Mouse (Mus musculus): ENCODE results near the gene Bcl3. TPM values are rescaled to one million over a fixed set of nuclear protein-coding genes. Genes with fewer than 3 reads are reported as not detected.

Gene Bcl3
- 1 to 10 TPM in 1 of 2 experiments, under 1 TPM in 1; 0.32 to 1.4 TPM for total RNA-seq (2021)

DNA sequence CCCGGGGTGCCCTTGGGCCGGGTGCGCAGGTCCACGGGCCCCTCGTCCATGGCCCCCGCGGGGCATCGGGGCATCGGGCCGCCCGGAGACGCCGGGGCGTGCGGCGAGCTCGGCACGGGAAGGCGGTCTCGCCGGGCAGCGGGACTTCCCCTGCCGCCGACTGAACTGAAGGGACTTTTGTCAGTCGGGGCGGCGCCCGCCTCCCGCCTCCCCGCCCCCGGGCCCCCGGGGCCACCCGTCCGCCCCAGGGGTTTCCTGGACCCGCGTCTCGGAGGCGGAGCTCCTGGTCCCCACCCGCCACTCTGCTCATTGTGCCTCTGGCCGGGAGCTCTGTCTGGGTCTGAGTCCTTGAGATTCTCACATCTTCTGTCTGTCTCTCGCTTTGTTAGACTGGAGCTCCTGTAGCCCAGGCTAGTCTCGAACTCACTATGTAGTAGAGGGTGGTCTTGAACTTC is at the start of gene Bcl3:
Gene Bcl3, minus strand, starts transcription at position 167 of the 455 bp plus-strand sequence.
- no peak for DNase-seq

DNA sequence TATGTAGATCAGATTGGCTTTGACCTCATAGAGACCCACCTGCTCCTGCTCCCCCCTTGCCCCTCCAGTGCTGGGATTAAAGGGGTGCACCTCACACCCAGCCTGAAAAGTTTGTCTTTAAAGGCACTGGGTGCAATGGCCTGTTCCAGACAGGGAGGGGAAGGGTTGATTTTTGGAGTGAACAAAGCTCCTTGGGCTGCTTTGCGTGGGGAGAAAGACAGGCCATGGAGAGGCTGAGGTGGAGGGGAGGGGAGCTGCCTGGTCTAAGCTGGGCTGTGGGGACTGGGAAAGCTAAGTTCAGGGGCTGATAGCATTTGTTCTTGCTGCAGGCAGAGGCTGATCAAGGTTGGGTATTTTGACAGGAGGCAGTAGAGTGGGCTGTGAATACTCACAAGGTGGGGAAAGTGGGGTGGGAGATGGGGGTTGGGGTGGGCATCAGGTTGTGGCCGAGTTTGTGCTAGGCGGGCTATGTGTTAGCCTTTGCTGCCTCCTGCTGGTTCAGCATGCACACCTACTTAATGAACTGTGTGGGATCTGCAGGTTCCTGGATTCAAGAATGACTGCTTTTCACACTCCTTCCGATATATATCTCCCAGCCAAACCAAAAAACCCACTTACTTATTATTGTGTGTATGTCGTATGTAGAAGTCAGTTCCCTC is 49.5 kb upstream of the Bcl3 start:
- no peak for DNase-seq

DNA sequence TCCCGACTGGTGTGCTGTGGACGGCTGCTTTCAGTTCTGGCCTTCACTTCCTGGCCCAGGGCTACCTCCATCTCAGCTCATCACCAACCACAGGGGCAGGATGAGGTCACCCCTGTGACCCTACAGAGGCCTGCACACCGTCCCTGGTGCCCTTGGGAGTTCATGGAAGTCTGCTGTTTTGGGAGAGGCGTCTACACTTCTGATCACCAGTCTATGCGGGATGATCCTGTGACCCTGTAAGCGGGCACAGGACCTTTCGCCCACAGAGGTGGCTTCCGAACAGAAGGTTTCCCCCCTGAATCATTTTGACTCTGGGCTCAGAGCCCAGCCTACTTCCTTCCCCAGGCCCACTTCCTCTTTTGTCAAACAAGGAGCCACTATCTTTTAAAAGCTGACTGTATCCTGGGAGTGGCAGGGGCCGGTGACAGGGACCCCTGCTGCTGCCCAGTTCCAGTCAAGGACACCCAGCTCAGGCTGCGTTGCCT is 48.6 kb upstream of the Bcl3 start:
- DNase-seq = no peak

DNA sequence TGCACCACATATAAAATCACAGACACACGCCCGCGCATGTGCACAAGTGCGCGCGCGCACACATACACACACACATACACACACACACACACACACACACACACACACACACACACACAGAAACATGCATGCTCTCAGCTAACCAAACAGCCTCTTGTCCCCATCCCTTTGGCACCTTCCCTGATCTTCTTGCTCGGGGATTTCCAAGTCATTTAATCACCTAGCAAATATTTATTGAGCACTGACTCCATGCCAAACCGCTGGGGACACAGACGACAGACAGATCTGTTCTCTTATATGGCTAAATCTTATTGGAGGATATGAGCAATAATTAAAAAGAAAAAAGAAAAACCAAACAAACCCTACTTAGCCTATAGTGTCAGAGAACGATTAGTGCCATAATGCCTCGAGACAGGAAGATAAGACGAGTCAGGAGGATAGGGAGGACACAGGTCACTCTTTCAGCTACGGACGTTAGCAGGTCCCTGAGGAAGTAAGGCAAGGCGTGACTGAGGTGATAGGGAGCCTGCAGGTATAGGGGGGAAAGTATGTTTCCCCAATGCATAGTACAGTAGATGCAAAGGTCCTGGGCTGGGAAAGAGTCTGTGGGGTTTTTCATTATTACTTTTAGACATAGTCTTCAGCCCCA is 45.3 kb upstream of the Bcl3 start:
- DNase-seq = no peak

DNA sequence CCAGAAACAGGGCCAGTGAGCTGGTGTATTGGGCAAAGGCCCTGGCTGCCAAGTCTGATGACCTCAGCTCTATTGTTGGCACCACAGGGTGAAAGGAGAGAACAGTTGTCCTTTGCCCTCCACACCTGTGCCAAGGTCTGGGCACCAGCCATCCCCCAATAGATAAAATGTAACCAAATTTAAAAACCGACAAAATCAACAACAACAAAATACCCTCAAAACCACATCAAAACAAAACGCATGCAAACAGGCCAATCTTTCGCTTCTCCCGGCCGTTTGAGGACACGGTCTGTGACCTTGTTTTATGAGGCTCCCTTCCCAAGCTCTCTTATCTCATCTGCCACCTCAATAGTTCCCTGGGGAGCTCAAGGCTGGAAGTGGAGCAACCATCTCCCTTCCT is 43.9 kb upstream of the Bcl3 start:
- no peak for DNase-seq

DNA sequence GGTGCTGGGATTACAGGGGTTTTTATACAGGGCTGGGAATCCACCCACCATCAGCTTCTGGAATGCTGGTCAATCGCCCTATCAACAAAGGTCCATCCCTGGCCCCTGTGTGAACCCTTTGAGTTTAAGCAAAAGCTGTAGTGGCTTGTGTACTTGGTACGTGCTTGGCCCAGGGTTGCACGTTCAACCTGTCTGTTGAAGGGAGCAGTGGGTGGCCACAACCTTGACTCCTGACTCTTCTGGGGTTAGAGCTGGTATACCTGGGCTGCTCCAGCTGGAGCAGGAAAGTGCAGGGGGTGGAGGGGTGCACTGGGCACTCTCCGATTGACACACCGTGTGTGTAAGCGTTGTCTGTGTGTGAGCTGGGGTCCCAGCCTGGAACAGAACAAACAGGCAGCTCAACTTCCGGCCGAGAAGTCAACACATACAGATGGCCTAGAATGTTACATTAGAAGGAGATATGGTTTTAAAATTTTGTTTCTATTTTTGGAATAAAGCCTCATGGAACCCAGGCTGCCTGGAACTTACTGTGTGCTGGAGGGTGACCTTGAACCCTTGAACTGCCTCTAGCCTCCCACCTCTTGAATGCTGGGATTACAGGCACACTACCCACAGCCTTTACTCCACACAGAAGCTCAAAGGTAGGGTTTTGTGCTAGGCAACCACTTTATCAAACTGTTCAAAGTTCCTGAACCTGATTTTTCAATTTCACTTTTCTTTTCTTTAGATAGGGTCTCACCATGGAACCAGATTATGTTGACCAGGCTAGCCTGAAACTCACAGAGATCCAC is 42.9 kb upstream of the Bcl3 start:
- no peak for DNase-seq

DNA sequence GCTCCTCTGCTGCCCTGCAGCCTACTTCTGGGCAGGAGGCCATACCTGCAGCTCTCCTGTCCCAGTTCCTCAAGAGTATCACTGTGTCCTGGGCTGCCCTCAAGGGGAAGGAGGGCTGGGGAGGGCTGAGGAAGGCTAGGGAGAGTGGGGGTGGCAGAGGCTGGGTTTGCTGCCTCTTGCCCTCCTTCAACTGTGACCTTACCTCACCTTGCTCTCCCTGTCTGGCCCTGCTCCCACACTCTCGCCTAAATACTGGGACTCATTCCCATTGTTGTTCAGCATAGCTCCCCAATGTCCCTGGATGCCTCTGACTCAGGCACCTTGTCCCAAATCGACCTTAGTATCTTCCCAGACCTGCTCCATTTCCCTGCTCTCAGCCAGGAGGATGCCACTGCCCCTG is 41.7 kb upstream of the Bcl3 start:
- DNase-seq = no peak

DNA sequence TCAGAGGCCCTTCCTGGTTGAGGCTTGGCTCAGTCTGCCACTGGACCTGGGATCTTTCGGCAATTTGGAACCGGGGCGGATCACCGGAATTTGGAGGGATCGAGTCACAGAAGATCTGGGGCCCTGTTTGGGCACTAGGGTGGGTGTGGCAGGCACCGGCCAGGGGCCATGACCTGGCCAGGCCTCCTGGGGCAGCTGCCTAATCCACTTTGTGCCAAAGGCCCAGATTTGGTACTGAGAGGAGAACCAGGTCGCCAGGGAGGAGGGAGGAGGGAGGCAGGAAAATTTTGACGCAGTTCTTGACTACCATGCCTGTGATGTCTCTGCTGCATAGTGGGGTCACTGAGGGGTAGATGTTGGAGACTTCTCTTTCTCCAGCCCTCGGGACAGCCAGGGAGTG is 38.6 kb upstream of the Bcl3 start, which contains the start of gene Ceacam16:
Gene Ceacam16, minus strand, starts transcription at position 101 of the 400 bp plus-strand sequence.
- DNase-seq = no peak

DNA sequence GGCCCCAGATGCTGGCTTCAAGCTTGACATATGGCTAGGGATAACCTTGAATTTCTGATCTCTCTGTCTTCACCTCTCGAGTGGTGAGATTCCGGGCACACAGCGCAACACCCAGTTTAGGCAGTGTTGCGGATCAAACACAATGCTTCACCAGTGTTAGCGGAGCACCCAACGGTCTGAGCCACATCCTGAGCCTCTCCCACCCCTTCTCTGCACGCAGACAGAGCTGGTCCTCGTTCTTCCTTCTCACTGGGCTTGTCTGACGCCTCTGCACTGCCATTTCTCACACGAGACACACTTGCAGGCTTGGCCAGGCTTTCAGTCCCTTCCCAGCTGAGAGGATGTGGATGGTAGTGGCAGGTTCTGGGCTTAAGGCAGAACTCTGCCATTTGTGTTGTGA is 37.2 kb upstream of the Bcl3 start:
- DNase-seq = no peak

DNA sequence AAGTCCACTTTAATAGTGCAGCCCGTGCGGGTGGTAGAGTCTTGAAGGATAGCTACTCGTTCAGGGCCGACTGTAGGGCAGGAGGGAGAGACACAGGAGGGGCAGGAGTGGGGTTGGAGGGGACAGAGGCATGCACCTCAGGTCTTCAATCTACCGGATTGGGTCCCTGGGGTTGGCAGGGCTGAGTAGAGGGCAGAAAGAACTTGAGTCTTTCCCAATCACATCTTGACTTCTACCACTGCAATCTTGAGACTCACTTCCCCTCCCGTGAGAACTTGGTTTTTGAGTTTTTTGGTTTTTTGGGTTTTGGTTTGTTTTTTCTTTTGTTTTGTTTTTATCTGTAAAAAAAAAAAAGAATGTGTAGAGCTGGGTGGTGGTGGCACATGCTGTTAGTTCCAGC is 33.7 kb upstream of the Bcl3 start:
- DNase-seq = no peak

DNA sequence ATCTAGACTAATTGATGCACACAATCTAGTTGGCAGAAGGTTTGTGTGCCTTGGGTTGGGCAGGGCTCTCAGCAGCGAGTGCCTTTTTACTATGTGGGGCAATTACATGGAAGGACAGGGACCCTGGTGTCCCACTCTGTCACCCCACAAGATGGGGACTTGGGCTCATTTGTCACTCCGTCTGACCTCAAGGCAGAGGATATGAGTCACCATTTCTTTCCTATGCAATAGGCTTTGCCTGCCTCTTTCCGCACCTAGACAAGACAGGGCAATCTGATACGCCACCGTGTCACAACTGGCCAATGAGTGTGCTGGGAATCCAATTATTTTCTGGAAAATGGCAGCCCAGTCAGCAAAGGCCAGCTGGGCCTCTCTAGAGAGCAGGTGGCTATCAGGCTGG is 33.1 kb upstream of the Bcl3 start:
- DNase-seq = no peak

DNA sequence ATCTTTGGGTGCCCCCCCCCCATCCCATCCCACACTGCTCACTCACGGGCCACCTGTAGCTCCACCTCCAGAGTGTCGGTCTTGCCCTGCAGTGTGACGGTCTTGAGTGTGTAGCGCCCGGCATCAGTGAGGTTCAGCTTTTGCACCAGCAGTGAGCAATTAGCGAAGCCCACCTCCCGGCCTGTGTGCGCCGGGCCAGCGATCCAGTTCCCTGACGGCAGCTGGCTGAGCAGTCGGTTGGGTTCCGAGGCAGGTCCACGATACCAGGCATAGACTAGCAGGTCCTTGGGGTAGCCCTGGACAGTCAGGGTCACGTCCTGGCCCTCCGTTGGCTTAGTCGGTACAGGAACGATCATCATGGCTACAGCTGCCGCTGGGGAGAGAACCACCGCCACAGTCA is 31.0 kb upstream of the Bcl3 start:
- DNase-seq = no peak

DNA sequence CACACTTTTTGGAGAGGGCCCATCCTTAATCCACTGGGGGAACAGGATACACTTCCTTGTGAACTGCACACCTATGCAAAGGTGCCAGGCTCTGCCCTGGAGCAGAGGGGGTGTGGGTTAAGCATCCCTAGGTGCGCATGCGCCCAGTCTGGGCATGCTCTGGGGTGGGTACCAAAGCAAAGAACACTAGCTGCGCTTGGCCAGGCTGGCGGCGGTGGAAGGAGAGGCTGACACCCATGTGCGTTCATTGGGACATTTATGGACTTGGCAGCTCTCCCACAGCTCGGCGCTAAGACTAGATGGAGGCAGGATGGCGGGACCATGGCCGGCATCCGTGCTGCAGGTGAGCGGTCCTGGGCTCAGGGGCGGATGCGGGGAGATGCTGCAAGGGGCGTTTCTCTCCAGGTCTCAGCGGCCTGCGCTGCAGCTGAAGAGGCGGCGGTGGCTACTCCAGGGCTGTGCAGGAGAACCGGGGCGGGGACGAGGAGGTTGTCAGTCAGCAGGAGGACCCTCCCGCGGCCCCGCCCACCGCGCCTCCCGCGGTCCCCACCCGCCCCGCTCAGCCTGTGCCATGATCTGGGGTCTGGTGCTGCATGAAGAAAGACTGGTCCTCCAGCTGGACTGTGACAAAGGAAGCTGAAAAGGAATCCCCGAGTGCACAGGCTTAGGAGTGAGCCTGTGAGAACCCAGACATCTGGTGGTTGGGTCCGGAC is 29.4 kb upstream of the Bcl3 start, which contains the start of gene Gm19345:
Gene Gm19345, plus strand, starts transcription at position 146 of the 713 bp plus-strand sequence.
- peak; percentile 13 to 21 for DNase-seq

DNA sequence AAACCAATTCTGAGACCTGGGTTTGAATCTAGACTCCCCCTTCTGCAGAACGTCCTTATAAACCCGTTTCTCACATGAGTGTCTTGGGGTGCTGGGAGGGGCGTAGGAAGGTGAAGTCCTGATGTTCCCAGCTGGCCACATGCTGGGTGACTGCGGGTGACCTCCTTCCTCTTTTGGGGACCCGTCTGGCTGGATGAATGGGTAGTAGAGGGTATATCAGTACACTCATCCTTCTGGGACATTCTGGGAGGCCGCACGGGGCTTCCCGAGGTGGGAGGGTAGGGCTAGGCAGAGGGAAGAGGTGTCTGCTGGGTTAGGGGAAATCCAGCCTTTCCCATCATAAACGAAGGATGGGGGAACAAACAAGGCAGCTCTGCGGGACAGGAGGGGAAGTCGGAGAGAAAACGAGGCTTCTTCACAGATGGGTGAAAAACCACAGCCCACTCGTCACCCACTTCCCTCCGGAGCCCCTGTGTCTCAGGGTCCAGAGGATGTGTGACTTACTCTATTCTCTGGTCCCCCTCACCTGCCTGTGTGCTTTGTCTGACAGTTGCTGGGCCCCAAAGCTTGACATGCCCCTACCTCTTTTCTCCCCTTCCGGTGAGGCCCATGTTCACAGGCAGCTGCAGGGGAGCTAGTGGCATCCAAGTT is 22.1 kb upstream of the Bcl3 start:
- no peak for DNase-seq

DNA sequence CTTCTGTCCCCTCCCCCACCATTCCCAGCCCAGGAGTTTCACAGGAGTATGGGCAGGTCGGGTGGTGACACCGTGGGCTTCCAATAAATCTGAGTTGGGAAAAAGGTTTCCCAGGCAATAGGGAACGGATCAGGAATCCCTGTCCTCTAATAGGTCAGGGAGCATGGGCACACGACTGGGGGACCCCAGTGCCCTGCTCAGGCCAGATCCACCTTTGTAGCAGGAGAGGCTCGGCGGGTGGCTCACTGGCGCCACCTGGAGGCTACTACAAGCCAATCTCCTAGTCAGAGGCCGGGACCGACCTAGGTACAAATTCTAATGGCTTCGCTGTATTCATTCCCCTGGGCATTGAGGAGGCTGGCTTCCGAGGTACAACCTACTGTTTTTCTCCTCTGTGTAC is 21.0 kb upstream of the Bcl3 start:
- DNase-seq = peak; percentile 36 to 45

DNA sequence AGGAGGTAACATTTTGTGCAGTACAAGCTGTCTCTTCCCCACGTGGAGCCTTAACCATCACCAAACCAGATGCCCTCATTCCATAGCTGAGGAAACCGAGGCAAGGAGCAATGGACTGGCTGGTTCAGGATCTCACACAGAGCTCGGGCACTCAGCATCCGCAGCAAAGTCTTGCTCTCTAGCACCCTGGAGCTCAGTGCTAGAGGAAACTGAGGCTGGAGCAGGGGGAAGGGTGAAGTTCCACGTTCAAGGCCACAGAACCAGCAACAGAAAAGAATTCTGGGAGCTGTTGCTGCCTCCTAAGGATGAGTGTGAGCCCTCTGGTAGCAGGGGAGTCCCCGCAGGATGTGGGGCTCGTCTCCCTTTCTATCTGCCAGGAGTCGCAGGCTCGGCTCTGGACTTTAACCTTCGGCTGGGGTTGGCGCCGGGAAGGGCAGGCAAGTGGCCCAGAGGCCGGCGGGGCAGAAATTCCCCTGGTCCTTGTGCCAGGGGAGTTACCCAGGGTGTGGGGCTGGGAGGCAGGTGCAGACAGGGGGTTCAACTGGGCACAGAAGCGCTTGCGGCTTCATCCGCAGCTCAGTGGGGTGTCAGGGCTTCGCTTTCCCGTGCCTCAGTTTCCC is 20.4 kb upstream of the Bcl3 start:
- DNase-seq = no peak

DNA sequence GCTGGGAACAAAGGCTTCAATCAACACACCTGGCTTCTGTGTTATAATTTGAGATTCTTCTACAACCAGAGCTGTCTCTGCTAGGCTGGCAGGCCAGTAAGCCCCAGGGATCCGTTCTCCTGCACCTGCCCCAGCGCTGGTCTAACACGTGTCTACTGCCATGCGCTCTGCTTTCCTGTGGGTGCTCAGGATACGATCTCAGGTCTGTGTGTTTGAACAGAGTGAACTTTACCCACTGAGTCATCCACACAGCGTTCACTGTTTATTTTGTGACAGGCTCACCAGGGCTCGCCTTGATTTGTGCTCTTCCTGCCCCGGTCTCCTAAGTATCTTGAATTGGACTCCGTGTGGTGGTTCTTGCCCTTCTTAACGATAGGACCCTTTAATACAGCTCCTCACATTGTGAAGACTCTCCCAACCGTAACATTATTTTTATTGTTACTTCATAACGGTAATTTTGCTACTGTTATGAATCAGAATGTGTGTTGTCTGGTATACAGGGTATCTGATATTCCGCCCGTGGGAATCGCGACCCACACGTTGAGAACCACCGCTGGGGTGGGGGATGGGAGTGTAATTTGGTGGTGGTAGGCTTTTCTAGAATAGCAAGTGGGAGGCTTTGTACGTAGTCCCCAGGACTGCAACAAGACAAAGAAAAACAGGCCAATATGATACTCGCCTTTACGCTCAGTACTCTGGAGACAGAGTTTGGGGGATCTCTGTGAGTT is 19.3 kb upstream of the Bcl3 start:
- DNase-seq = no peak

DNA sequence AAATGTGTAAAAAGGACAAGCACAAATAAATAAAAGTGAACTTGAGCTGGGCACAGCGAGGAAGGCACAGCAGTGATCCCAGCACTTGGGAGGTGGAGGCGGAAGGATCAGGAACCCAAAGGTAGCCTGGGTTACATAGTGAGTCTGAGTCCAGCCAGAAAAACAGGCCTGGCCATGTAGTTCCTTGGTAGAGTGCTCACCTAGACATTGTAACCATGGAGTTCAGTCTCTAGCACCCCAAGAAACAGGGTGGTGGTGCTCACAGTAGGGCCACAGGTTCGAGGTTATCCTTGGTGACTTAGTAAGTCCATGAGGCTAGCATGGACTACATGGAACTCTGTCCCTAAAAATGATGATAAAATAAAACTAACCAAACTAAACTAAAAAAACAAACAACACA is 18.4 kb upstream of the Bcl3 start:
- DNase-seq = no peak

DNA sequence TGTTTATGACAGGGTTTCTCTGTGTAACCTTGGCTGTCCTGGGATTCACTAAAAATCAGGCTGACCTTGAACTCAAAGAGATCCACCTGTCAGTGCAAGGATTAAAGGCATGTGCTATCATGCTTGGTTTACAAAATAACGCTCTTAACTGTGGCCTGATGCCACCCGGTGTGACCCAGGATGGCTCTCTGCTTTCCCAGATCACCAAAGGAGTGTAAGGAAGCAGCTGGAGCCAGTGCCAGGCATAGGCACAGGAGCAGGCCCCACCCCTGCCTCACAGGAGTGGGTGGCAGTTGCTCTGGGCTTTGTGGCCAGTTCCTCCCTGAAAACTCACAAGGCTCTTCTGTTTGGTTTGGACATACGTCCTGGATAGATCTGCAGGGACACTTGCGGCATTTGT is 17.8 kb upstream of the Bcl3 start:
- no peak for DNase-seq

DNA sequence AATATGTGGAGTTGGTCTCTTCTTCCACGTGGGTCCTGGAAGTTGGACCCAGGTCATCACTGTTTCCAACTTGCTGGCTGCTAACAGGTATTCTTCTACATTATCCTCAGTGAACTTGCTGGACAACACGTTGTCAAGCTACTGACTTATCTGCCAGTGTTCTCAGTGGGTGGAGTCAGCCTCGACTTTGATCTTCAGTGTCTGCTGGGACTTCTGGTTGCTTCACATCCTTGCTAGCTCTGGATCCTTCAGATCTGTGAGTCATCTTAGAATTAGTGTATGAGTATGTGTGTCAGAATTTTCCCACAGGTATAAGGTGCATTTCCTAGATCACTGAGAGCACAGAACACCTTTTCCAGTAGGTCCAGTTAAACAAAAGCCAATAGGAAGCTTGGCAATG is 14.3 kb upstream of the Bcl3 start:
- DNase-seq = no peak

DNA sequence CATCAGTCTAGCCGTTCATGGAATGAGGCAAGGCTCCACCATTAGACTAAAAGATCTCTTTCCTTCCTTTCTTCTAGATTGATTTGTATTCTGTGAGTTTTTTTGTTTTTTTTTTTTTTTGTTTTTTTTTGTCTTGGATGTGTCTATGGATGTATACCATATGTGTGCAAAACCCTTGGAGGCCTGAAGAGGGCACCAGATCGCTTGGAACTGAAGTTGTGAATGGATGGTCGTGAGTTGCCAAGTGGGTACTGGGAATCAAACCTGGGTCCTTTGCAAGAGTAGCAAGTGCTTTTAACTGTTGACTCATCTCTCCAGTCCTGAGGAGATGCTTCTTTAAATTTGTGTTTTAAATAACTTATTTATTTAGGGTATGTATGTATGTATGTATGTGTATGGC is 11.5 kb upstream of the Bcl3 start:
- no peak for DNase-seq
